Mouse (Mus musculus) stomach, postnatal 0 days (tissue): ENCODE data around the gene Ildr1. TPM values are rescaled to one million over a fixed set of nuclear protein-coding genes. Genes with fewer than 3 reads are reported as not detected.

ENCODE experiments used
- ATAC-seq: fragments of 200-750 bp; cut with Nextera tagmentation; 2 replicates; pipeline ENCODE4 v1.8.0; 2017; ENCODE audit not compliant: low FRiP score, low TSS enrichment
- DNase-seq: peaks from one replicate; pipeline ENCODE4 v3.0.0-alpha.2; 2016; ENCODE audit warnings: low spot score
- H3K27ac ChIP-seq: fragments of 300-500 bp; sonication (generic); replicated peaks from 2 replicates; pipeline ENCODE4 v1.5.1; 2014; ENCODE audit warnings: mild to moderate bottlenecking, control low read depth
- H3K27me3 ChIP-seq: fragments of 300-500 bp; sonication (generic); 2 replicates; pipeline ENCODE4 v1.6.1; 2014; ENCODE audit warnings: low read length; ENCODE audit not compliant: control insufficient read depth, insufficient read depth
- H3K36me3 ChIP-seq: fragments of 300-500 bp; sonication (generic); 2 replicates; pipeline ENCODE4 v1.6.1; 2014; ENCODE audit warnings: low read length, mixed read lengths; ENCODE audit not compliant: control insufficient read depth, insufficient read depth
- H3K4me1 ChIP-seq: fragments of 300-500 bp; sonication (generic); replicated peaks from 2 replicates; pipeline ENCODE4 v1.6.1; 2014; ENCODE audit warnings: antibody characterized with exemption; ENCODE audit not compliant: control insufficient read depth, insufficient read depth
- H3K4me2 ChIP-seq: fragments of 300-500 bp; sonication (generic); replicated peaks from 2 replicates; pipeline ENCODE4 v1.6.1; 2014; ENCODE audit warnings: low read depth, mild to moderate bottlenecking, control low read depth, moderate library complexity
- H3K4me3 ChIP-seq: fragments of 300-500 bp; sonication (generic); 2 replicates; pipeline ENCODE4 v1.5.1; 2014; ENCODE audit warnings: low read depth, low read length, control low read depth
- H3K9ac ChIP-seq: fragments of 300-500 bp; sonication (generic); 2 replicates; pipeline ENCODE4 v1.6.1; 2014; ENCODE audit warnings: mild to moderate bottlenecking, low read length, control low read depth, mixed read lengths
- H3K9me3 ChIP-seq: fragments of 300-500 bp; sonication (generic); 2 replicates; pipeline ENCODE4 v1.6.1; 2016; ENCODE audit warnings: low read length; ENCODE audit not compliant: control insufficient read depth
- CTCF ChIP-seq: IDR thresholded peaks from 2 replicates; pipeline ENCODE4 v1.5.1; 2016; ENCODE audit warnings: antibody characterized with exemption, low read depth, mild to moderate bottlenecking, moderate library complexity
- EP300 ChIP-seq: optimal IDR thresholded peaks from 2 replicates; pipeline ENCODE3; 2016; ENCODE audit warnings: antibody characterized with exemption
- WGBS: fragments of 180-500 bp; shearing (Covaris S2); extraction: QIAGEN DNeasy Blood & Tissue Kit; methylation state at CpG from one replicate; pipeline ENCODE4 v1.1.7; 2014; 5-methylcytosine and 5-hydroxymethylcytosine counted together
- polyA plus RNA-seq: library from polyadenylated mRNA; unstranded; fragments of >200 nt; fragmentation: Nextera tagmentation; extraction: Ambion mirVana; gene quantifications from 2 replicates; pipeline ENCODE4 v1.2.1, GENCODE M21; 2015

Ildr1 gene
- polyA plus RNA-seq: 2.5 TPM in 2 replicates

GRCm38 (mm10) chr16:36693818-36694413 lies at the start of gene Ildr1:
TSS of gene Ildr1 (plus strand) at chr16:36693978.
- ATAC-seq: peak; percentile 78

GRCm38 (mm10) chr16:36645124-36645523 lies 48.7 kb upstream of the Ildr1 start:
- no peaks in the 10 kb centered on the region for H3K27me3 ChIP-seq
- no peaks in the 10 kb centered on the region for H3K4me1 ChIP-seq
- H3K9ac ChIP-seq: no peak overlapping the region
- H3K9me3 ChIP-seq: no peaks in the 10 kb centered on the region
- ATAC-seq: no peak
- DNase-seq: no peak
- H3K4me2 ChIP-seq: no peak overlapping the region
- H3K4me3 ChIP-seq: no peak overlapping the region
- no peaks in the 10 kb centered on the region for H3K36me3 ChIP-seq
- WGBS: 82% methylated on average over 6 of the region's 6 CpGs
- no peak for TF ChIP-seq CTCF
- TF ChIP-seq EP300: no peak
- no peak overlapping the region for H3K27ac ChIP-seq

More at GRCm38 (mm10) chr16:36693818-36694413, at the start of gene Ildr1:
- Histone ChIP-seq H3K9ac (peak within 1 kb of the TSS; percentile 8; the same call in 1 of the 2 replicates), H3K4me2 (peak within 1 kb of the TSS; percentile 52), H3K9me3 (no peaks in the 10 kb centered on the region), H3K36me3 (no peaks in the 10 kb centered on the region), H3K4me1 (no peaks in the 10 kb centered on the region), H3K27me3 (no peaks in the 10 kb centered on the region; the same call in 1 of the 2 replicates), H3K27ac (no peak within 1 kb of the TSS), H3K4me3 (peak within 1 kb of the TSS; percentile 35)
- WGBS: 2% methylated on average over 39 of the region's 40 CpGs
- peak; percentile 57 for DNase-seq
- no peak for TF ChIP-seq EP300
- no peak for TF ChIP-seq CTCF

DNA sequence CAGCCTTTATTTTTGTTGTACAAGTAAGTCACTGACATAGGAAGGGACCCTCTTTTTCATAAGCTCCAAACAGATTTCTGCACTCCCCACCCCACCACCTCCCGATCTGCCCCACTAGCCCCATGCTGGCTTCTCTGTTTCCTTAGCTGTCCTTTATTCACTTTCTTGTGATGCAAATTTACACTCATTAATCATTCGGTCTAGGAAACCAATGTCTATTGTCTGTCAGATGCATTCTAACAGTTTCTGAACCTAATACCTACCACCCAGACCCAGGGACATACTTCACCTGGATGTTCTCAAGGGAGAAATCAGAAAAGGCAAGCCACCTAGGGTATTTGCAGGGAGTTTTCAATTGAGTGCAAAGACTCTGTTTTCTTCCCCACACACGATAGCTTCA lies 44.5 kb upstream of the Ildr1 start:
- H3K4me2 ChIP-seq: no peak overlapping the region

GRCm38 (mm10) chr16:36650511-36650910 lies 43.3 kb upstream of the Ildr1 start:
- H3K27me3 ChIP-seq: no peaks in the 10 kb centered on the region
- H3K36me3 ChIP-seq: no peaks in the 10 kb centered on the region
- H3K4me3 ChIP-seq: no peak overlapping the region
- 84% methylated on average over 4 of the region's 4 CpGs for WGBS
- H3K9me3 ChIP-seq: no peaks in the 10 kb centered on the region
- DNase-seq (no peak), ATAC-seq (no peak)
- TF ChIP-seq CTCF: no peak
- no peak for TF ChIP-seq EP300
- H3K27ac ChIP-seq: no peak overlapping the region
- H3K4me2 ChIP-seq: no peak overlapping the region
- H3K4me1 ChIP-seq: no peaks in the 10 kb centered on the region
- no peak overlapping the region for H3K9ac ChIP-seq

More for the DNA sequence above, 44.5 kb upstream of the Ildr1 start:
- TF ChIP-seq CTCF (no peak), EP300 (no peak)
- DNase-seq (no peak), ATAC-seq (no peak)
- no peak overlapping the region for H3K27ac ChIP-seq
- no peak overlapping the region for H3K4me3 ChIP-seq
- H3K4me1 ChIP-seq: no peaks in the 10 kb centered on the region
- H3K36me3 ChIP-seq: no peaks in the 10 kb centered on the region
- 76% methylated on average over 3 of the region's 3 CpGs for WGBS
- no peaks in the 10 kb centered on the region for H3K27me3 ChIP-seq
- no peaks in the 10 kb centered on the region for H3K9me3 ChIP-seq
- no peak overlapping the region for H3K9ac ChIP-seq

- H3K4me1 ChIP-seq: no peaks in the 10 kb centered on the region
- TF ChIP-seq CTCF (no peak), EP300 (no peak)
- 76% methylated on average over 6 of the region's 6 CpGs for WGBS
Observed at GRCm38 (mm10) chr16:36651174-36651766, 42.5 kb upstream of the Ildr1 start.

GRCm38 (mm10) chr16:36655199-36655598 lies 38.6 kb upstream of the Ildr1 start:
- no peak for DNase-seq
- no peaks in the 10 kb centered on the region for H3K36me3 ChIP-seq
- no peak overlapping the region for H3K4me3 ChIP-seq
- no peaks in the 10 kb centered on the region for H3K9me3 ChIP-seq
- TF ChIP-seq EP300 (no peak), CTCF (no peak)
- WGBS: 91% methylated on average over 1 of the region's 1 CpGs
- no peak overlapping the region for H3K27ac ChIP-seq
- H3K4me2 ChIP-seq: no peak overlapping the region
- no peak for ATAC-seq
- H3K9ac ChIP-seq: no peak overlapping the region
- H3K27me3 ChIP-seq: no peaks in the 10 kb centered on the region
- no peaks in the 10 kb centered on the region for H3K4me1 ChIP-seq

More at GRCm38 (mm10) chr16:36651174-36651766, 42.5 kb upstream of the Ildr1 start:
- Histone ChIP-seq H3K27ac (no peak overlapping the region), H3K9ac (no peak overlapping the region), H3K4me2 (no peak overlapping the region), H3K9me3 (no peaks in the 10 kb centered on the region), H3K27me3 (no peaks in the 10 kb centered on the region), H3K36me3 (no peaks in the 10 kb centered on the region), H3K4me3 (no peak overlapping the region)
- ATAC-seq (no peak), DNase-seq (no peak)
